Comparison of ENCODE assay signal across 13 mouse cellular contexts in the genomic region with DNA sequence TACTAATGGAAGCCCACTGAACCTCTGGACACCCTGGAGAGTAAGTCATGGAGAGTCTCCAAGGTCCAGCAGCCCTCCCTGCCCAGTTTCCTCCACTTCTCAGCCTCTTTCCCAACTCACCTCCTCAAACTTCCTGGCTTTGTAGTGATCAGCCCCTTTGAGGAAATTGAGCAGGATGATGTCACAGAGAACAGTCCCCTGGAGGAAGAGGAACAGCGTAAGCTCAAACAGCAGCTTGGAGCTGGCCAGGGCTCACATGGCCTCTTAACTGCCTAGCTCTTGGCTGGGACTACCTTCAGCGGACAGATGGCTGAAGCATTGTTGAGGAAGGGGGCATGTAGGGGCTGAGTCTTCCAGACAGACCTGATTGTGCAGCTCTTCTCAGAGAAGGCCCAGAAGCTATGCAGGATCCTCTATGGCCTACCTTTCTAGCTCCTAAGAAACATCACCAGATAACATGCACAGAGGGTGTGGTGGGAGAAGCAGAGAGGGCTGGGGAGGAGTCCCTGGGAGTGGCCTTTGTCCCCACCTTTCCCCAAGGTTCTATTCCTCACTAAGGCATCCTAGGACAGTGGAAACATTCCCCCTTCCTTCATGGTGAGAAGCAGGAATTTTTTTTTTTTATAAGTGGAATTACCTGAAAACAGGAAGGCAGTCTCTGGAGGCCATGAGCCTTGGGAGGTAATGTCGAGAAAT. TPM values are rescaled to one million over a fixed set of nuclear protein-coding genes. Genes with fewer than 3 reads are reported as not detected.
A peak's percentile ranks its signal among the peaks of the same experiment; 100 is the strongest.
DNase-seq lines count a peak whose midpoint lies in the region; ATAC-seq lines count a peak whose summit lies in the region.
"Had no signal": no experiment of that assay in that cellular context is flagged by ENCODE, and none has a peak within 500 bp of the region (broad histone marks: within the 10 kb centered on the region; RNA-seq: fewer than 3 reads in every experiment).

No protein-coding gene starts in this region.

- no peak overlapping the region for H3K9ac ChIP-seq in liver, embryonic 15.5 days
- H3K9ac ChIP-seq in midbrain, embryonic 14.5 days (replicated peaks; ENCODE audit: low read length), result no peak overlapping the region
- H3K9ac ChIP-seq: neural tube, embryonic 13.5 days had no signal

- DNase-seq in 416B (ENCODE audit: low read depth), result peak; percentile 21
- peak; percentile 24 for DNase-seq in heart, postnatal 4 days
- no peak for DNase-seq in midbrain, embryonic 14.5 days
- no peak for DNase-seq in layer of hippocampus, adult 9-10 months (ENCODE audit: low spot score)
- DNase-seq in thymus, postnatal 10 days (ENCODE audit: low spot score in 2 of 2), result no peak
- DNase-seq: cerebellum, adult 2 months had no signal

- no peaks in the 10 kb centered on the region for H3K36me3 ChIP-seq in liver, embryonic 15.5 days (replicated peaks)
- no peaks in the 10 kb centered on the region for H3K36me3 ChIP-seq in midbrain, embryonic 14.5 days (ENCODE audit: control insufficient read depth, insufficient read depth, low read length)
- H3K36me3 ChIP-seq: hindbrain, embryonic 10.5 days; neural tube, embryonic 13.5 days had no signal

- no peaks in the 10 kb centered on the region for H3K9me3 ChIP-seq in liver, embryonic 15.5 days (replicated peaks)
- H3K9me3 ChIP-seq in midbrain, embryonic 14.5 days (ENCODE audit: control insufficient read depth, low read length), result no peaks in the 10 kb centered on the region
- H3K9me3 ChIP-seq: hindbrain, embryonic 10.5 days; neural tube, embryonic 13.5 days had no signal

- H3K27me3 ChIP-seq in liver, embryonic 15.5 days, result peaks cover 15% of the 10 kb centered on the region; the same call in 1 of the 2 replicates
- no peaks in the 10 kb centered on the region for H3K27me3 ChIP-seq in midbrain, embryonic 14.5 days (ENCODE audit: control insufficient read depth, insufficient read depth, low read length)
- H3K27me3 ChIP-seq: neural tube, embryonic 13.5 days had no signal

- peak; percentile 53; the same call in 1 of the 2 replicates for ATAC-seq in liver, embryonic 15.5 days (ENCODE audit: insufficient read depth)
- no peak for ATAC-seq in midbrain, embryonic 14.5 days (ENCODE audit: low FRiP score, low TSS enrichment)

- no peak overlapping the region for H3K4me3 ChIP-seq in brown adipose tissue, adult 24 weeks (ENCODE audit: insufficient read depth, low read depth, low read length)
- no peak overlapping the region for H3K4me3 ChIP-seq in liver, embryonic 15.5 days (replicated peaks)
- no peak overlapping the region for H3K4me3 ChIP-seq in midbrain, embryonic 14.5 days (replicated peaks; ENCODE audit: low read depth, low read length)
- H3K4me3 ChIP-seq: erythroblast, embryonic 14.5 days; hindbrain, embryonic 10.5 days; neural tube, embryonic 13.5 days had no signal

- peak overlapping the region; percentile 23; the same call in 1 of the 2 replicates for H3K4me2 ChIP-seq in liver, embryonic 15.5 days
- H3K4me2 ChIP-seq in midbrain, embryonic 14.5 days (ENCODE audit: low read length), result no peak overlapping the region
- H3K4me2 ChIP-seq: neural tube, embryonic 13.5 days had no signal

- H3K4me1 ChIP-seq in brown adipose tissue, adult 24 weeks (ENCODE audit: control insufficient read depth, insufficient read depth, insufficient read length, low read length), result peaks cover 17% of the 10 kb centered on the region; the same call in 1 of the 2 replicates
- H3K4me1 ChIP-seq in liver, embryonic 15.5 days (replicated peaks), result peaks cover 44% of the 10 kb centered on the region
- no peaks in the 10 kb centered on the region for H3K4me1 ChIP-seq in midbrain, embryonic 14.5 days (ENCODE audit: control insufficient read depth, insufficient read depth, low read length)
- H3K4me1 ChIP-seq: neural tube, embryonic 13.5 days had no signal

- H3K27ac ChIP-seq in brown adipose tissue, adult 24 weeks (replicated peaks; ENCODE audit: low read depth, low read length), result peak overlapping the region; percentile 86
- H3K27ac ChIP-seq in liver, embryonic 15.5 days (replicated peaks), result peak overlapping the region; percentile 14; the same call in 1 of the 2 replicates
- H3K27ac ChIP-seq in midbrain, embryonic 14.5 days (replicated peaks; ENCODE audit: low read depth, low read length), result no peak overlapping the region
- H3K27ac ChIP-seq: hindbrain, embryonic 10.5 days; neural tube, embryonic 13.5 days had no signal

- 66% methylated on average over 3 of the region's 3 CpGs for WGBS in liver, embryonic 15.5 days (ENCODE audit: insufficient replicate concordance)
- WGBS in midbrain, embryonic 14.5 days, result 87% methylated on average over 3 of the region's 3 CpGs

RNA-seq across cellular contexts. Expression of gene Prg3, which starts 11.6 kb away (rescaled TPM):
- not detected in 2 replicates for polyA plus RNA-seq in brown adipose tissue, adult 24 weeks (2012; ENCODE audit: insufficient read depth, insufficient read length, missing spikeins)
- total RNA-seq in heart, postnatal 4 days (2021), result not detected
- polyA plus RNA-seq in liver, embryonic 15.5 days (2015; fragmentation: Nextera tagmentation; extraction: Ambion mirVana), result 1.8 and 6.4 TPM in 2 replicates
- not detected in 2 replicates for polyA plus RNA-seq in midbrain, embryonic 14.5 days (2014; fragmentation: Nextera tagmentation; extraction: Ambion mirVana)
- total RNA-seq: ES-E14 had no signal
- polyA plus RNA-seq: cerebellum, adult 2 months; hindbrain, embryonic 10.5 days; neural tube, embryonic 13.5 days; small intestine, adult 2 months had no signal

RNA-seq across cellular contexts. Expression of gene Prg2, which starts 19.4 kb away (rescaled TPM):
- not detected in 2 replicates for polyA plus RNA-seq in brown adipose tissue, adult 24 weeks (2012; ENCODE audit: insufficient read depth, insufficient read length, missing spikeins)
- total RNA-seq in heart, postnatal 4 days (2021), result not detected
- polyA plus RNA-seq in liver, embryonic 15.5 days (2015; fragmentation: Nextera tagmentation; extraction: Ambion mirVana), result 26.7 and 68.4 TPM in 2 replicates
- polyA plus RNA-seq in midbrain, embryonic 14.5 days (2014; fragmentation: Nextera tagmentation; extraction: Ambion mirVana), result not detected in 2 replicates
- total RNA-seq: ES-E14 had no signal
- polyA plus RNA-seq: erythroblast, embryonic 14.5 days; hindbrain, embryonic 10.5 days had no signal

RNA-seq across cellular contexts. Expression of gene Ssrp1, which starts 37.4 kb away (rescaled TPM):
- 25.3 and 30.1 TPM in 2 replicates for polyA plus RNA-seq in brown adipose tissue, adult 24 weeks (2012; ENCODE audit: insufficient read depth, insufficient read length, missing spikeins)
- 100 to 1,000 TPM; 106 to 108 TPM for total RNA-seq in heart, postnatal 4 days (2021)
- 145 and 148 TPM in 2 replicates for polyA plus RNA-seq in liver, embryonic 15.5 days (2015; fragmentation: Nextera tagmentation; extraction: Ambion mirVana)
- 160 and 204 TPM in 2 replicates for polyA plus RNA-seq in midbrain, embryonic 14.5 days (2014; fragmentation: Nextera tagmentation; extraction: Ambion mirVana)

RNA-seq across cellular contexts. Expression of gene P2rx3, which starts 37.6 kb away (rescaled TPM):
- polyA plus RNA-seq in brown adipose tissue, adult 24 weeks (2012; ENCODE audit: insufficient read depth, insufficient read length, missing spikeins), result 2.6 TPM in 1 of 2 replicates, not detected in the other
- under 1 TPM; 0.14 to 0.24 TPM for total RNA-seq in heart, postnatal 4 days (2021)
- 0.25 and 0.30 TPM in 2 replicates for polyA plus RNA-seq in liver, embryonic 15.5 days (2015; fragmentation: Nextera tagmentation; extraction: Ambion mirVana)
- polyA plus RNA-seq in midbrain, embryonic 14.5 days (2014; fragmentation: Nextera tagmentation; extraction: Ambion mirVana), result 0.91 and 1.5 TPM in 2 replicates
- polyA plus RNA-seq: erythroblast, embryonic 14.5 days had no signal

RNA-seq across cellular contexts. Expression of gene Tnks1bp1, which starts 48.2 kb away (rescaled TPM):
- polyA plus RNA-seq in brown adipose tissue, adult 24 weeks (2012; ENCODE audit: insufficient read depth, insufficient read length, missing spikeins), result 32.6 and 33.2 TPM in 2 replicates
- 10 to 100 TPM; 87.1 to 88.2 TPM for total RNA-seq in heart, postnatal 4 days (2021)
- 4.8 and 5.1 TPM in 2 replicates for polyA plus RNA-seq in liver, embryonic 15.5 days (2015; fragmentation: Nextera tagmentation; extraction: Ambion mirVana)
- 7.9 and 10.4 TPM in 2 replicates for polyA plus RNA-seq in midbrain, embryonic 14.5 days (2014; fragmentation: Nextera tagmentation; extraction: Ambion mirVana)

Comparison
In these comparisons a context has a peak if more than half of its experiments do, and no peak if none do; other contexts are left out.
1. DNase-seq: peak in 416B (single experiment) and heart, postnatal 4 days (single experiment); none in midbrain, embryonic 14.5 days (single experiment), layer of hippocampus, adult 9-10 months (single experiment) and thymus, postnatal 10 days (0 of 2).
2. RNA of gene Prg2, which starts 19.4 kb away (polyA plus RNA-seq): 26.7 to 68.4 TPM in liver, embryonic 15.5 days; not detected in brown adipose tissue, adult 24 weeks and not detected in midbrain, embryonic 14.5 days; every median in the first group is over 10 times any median in the second.